Mouse (Mus musculus) midbrain, embryonic 15.5 days (tissue): ENCODE measurements around the gene Psmd14. TPM values are rescaled to one million over a fixed set of nuclear protein-coding genes. Genes with fewer than 3 reads are reported as not detected.

Source experiments
- ATAC-seq: fragments of 200-750 bp; cut with Nextera tagmentation; replicated peaks from 2 replicates; pipeline ENCODE4 v1.8.0; 2017; ENCODE audit warnings: moderate TSS enrichment
- H3K27ac ChIP-seq: fragments of 300-500 bp; sonication (generic); 2 replicates; pipeline ENCODE4 v1.5.1; 2015; ENCODE audit warnings: mild to moderate bottlenecking, inconsistent platforms
- H3K27me3 ChIP-seq: fragments of 300-500 bp; sonication (generic); replicated peaks from 2 replicates; pipeline ENCODE4 v1.6.1; 2015; ENCODE audit warnings: inconsistent platforms
- H3K36me3 ChIP-seq: fragments of 300-500 bp; sonication (generic); replicated peaks from 2 replicates; pipeline ENCODE4 v1.6.1; 2015; ENCODE audit warnings: inconsistent platforms
- H3K4me1 ChIP-seq: fragments of 300-500 bp; sonication (generic); 2 replicates; pipeline ENCODE4 v1.6.1; 2015; ENCODE audit warnings: inconsistent platforms
- H3K4me2 ChIP-seq: fragments of 300-500 bp; sonication (generic); 2 replicates; pipeline ENCODE4 v1.6.1; 2015; ENCODE audit warnings: inconsistent platforms, mild to moderate bottlenecking, moderate library complexity
- H3K4me3 ChIP-seq: fragments of 300-500 bp; sonication (generic); 2 replicates; pipeline ENCODE4 v1.5.1; 2015; ENCODE audit warnings: mild to moderate bottlenecking, inconsistent platforms
- H3K9ac ChIP-seq: fragments of 300-500 bp; sonication (generic); 2 replicates; pipeline ENCODE4 v1.6.1; 2015; ENCODE audit warnings: mild to moderate bottlenecking, inconsistent platforms
- H3K9me3 ChIP-seq: fragments of 300-500 bp; sonication (generic); 2 replicates; pipeline ENCODE4 v1.6.1; 2016; ENCODE audit warnings: inconsistent platforms
- WGBS: fragments of 180-500 bp; shearing (Covaris S2); methylation state at CpG from one replicate; pipeline ENCODE4 v1.1.7; 2015; ENCODE audit warnings: mixed read lengths; 5-methylcytosine and 5-hydroxymethylcytosine counted together
- polyA plus RNA-seq: library from polyadenylated mRNA; unstranded; fragments of >200 nt; fragmentation: Nextera tagmentation; extraction: Ambion mirVana; gene quantifications from 2 replicates; pipeline ENCODE4 v1.2.1, GENCODE M21; 2015

Psmd14 gene
- polyA plus RNA-seq, 1 experiment from 2014 or later: 190 TPM

DNA sequence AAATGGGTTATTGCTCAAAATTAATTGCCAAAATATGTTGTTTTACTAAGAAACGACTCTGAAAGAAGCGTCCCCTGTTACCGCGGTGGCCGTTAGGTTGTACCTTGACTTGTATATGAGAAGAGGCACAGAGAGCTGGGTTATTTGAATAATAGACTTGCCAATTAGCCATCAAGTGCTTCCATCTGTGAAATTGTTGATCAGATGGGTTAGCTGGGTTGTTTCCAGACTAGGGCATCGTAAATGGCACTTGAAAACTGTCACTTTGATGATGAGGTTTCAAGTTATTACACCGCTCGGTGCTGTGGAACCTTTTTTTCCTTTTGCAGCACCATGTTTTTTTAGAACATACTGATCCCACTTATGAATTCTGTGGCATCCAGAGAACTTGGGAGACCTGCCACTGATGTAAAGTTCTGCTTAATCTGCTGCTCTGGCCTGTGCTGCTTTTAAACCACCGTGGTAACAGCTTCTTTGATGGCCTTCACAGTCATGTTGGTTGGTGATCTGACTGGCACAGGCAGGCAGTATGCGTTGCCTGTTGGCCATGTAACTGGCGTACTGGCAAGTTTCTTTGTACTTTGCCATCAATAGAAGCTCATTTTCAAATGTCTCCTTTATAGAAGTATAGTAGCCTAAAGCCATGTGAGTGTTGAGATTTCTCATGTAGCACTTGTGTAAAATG, 21.4 kb downstream of the Psmd14 start:
- Histone ChIP-seq H3K27ac (no peak overlapping the region), H3K9ac (no peak overlapping the region), H3K9me3 (no peaks in the 10 kb centered on the region), H3K27me3 (no peaks in the 10 kb centered on the region), H3K36me3 (no peaks in the 10 kb centered on the region), H3K4me3 (no peak overlapping the region), H3K4me2 (no peak overlapping the region), H3K4me1 (0 out of 2 replicates have a peak, but pooled peaks cover 2% of the 10 kb centered on the region)
- WGBS: 76% methylated on average over 11 of the region's 11 CpGs
- no peak for ATAC-seq

DNA sequence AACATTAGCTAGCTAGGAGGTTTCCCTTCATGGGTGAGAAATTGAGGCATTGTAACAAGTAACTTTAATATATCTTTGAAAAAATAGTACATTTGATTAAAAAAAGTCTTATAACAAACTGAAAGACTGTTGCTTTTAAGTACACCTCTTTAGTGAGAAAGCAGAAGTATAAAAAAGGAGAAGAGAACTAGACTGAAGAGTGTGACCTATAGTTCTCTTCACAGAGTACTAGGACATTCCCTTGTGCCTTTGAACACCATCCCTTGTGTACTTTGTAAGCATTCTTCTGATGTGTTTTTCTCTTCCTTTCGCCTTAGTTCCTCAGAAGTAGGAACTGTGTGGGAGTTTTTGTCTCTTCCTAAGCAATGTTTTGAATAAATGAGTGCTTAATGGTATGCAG, 22.7 kb downstream of the Psmd14 start:
- H3K9me3 ChIP-seq: no peaks in the 10 kb centered on the region
- no peak overlapping the region for H3K27ac ChIP-seq
- ATAC-seq: no peak
- no peak overlapping the region for H3K9ac ChIP-seq
- WGBS: 80% methylated on average over 1 of the region's 1 CpGs
- no peak overlapping the region for H3K4me3 ChIP-seq
- H3K27me3 ChIP-seq: no peaks in the 10 kb centered on the region
- H3K4me1 ChIP-seq: 0 out of 2 replicates have a peak, but pooled peaks cover 2% of the 10 kb centered on the region
- no peak overlapping the region for H3K4me2 ChIP-seq
- no peaks in the 10 kb centered on the region for H3K36me3 ChIP-seq

DNA sequence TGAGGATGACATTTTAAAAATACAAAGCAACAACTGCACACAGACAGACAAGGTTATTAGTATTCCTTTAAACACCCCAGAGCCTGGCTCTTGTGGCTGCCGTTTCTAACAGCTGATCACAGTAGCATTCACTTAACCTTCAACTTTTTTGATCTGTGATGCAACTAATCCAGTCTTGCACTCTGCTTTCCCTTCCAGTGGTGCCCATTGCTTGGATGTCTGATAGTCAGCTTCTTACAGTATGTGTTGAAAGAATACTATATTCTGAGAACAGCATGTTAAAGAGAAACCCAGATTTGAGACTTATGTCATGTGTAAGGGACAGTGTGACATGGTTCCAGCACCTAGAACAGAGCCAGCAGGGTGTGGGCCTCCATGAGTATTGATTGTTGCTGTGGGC, 34.6 kb downstream of the Psmd14 start:
- H3K9ac ChIP-seq: no peak overlapping the region
- no peaks in the 10 kb centered on the region for H3K4me1 ChIP-seq
- WGBS: 26% methylated on average over 1 of the region's 1 CpGs
- no peak overlapping the region for H3K4me2 ChIP-seq
- H3K27me3 ChIP-seq: no peaks in the 10 kb centered on the region
- ATAC-seq: no peak
- no peaks in the 10 kb centered on the region for H3K9me3 ChIP-seq
- H3K4me3 ChIP-seq: no peak overlapping the region
- no peaks in the 10 kb centered on the region for H3K36me3 ChIP-seq
- H3K27ac ChIP-seq: no peak overlapping the region

DNA sequence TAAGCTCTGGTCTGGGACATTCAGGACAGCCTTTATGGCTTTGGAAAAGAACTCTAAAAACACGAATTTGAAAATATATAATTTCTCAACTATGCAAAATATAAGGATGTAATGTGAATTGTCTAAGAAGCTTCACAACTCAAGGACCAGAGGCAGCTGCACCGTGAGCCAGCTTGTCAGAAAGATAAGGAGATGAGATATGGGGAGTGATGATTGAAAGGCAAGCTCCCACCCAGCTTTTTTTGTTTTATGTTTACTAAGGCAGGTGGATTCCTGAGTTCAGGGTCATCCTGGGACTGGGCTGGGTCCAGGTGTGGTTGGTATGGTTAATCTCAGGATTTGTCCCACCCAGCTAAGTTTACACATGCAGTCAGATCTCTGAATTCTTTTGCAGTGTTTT, 35.1 kb downstream of the Psmd14 start:
- no peak overlapping the region for H3K4me2 ChIP-seq
- no peak for ATAC-seq
- 74% methylated on average over 2 of the region's 2 CpGs for WGBS

DNA sequence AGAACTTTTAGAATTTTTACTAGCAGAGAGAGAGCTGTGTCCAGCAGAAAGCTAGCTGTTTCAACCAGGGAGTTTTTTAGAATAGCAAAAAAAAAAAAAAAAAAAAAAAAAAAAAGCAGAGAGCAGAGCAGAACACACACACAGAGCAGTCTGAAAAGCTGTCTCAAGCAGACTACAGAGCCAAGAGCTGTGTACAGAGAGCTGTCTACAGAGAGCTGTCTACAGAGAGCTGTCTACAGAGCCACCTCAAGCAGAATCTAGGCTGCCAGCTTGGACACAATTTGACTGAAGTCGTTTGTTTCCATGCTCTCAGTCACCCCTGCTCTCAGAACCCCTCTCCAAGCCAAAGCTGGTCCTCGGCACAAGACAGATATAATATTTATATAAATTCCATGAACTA, 35.9 kb downstream of the Psmd14 start:
- H3K36me3 ChIP-seq: no peaks in the 10 kb centered on the region
- WGBS: 78% methylated on average over 2 of the region's 2 CpGs

More for the DNA sequence above, 35.1 kb downstream of the Psmd14 start:
- Histone ChIP-seq H3K9ac (no peak overlapping the region), H3K36me3 (no peaks in the 10 kb centered on the region), H3K27ac (no peak overlapping the region), H3K4me1 (0 out of 2 replicates have a peak, but pooled peaks cover 2% of the 10 kb centered on the region), H3K27me3 (no peaks in the 10 kb centered on the region), H3K4me3 (no peak overlapping the region), H3K9me3 (no peaks in the 10 kb centered on the region)

DNA sequence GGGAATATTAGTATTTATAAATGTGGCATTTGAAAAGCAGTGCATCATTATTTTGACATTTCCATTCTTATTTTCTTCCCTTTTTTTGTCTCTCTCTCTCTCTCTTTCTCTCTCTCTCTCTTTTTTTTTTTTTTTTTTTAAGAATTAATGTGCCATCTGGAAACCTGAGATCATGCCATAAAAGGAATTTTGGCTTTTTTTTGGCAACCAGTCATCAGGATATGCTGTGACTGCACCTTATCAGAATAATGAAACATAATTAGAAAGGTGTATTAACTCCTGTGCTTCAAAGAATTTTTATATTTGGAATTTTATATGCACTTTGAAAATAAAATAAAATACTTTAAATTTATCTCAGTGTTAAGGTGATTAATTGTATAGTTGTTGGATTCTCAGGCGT, 39.2 kb downstream of the Psmd14 start:
- H3K27me3 ChIP-seq: no peaks in the 10 kb centered on the region
- H3K4me3 ChIP-seq: no peak overlapping the region
- 0 out of 2 replicates have a peak, but pooled peaks cover 2% of the 10 kb centered on the region for H3K4me1 ChIP-seq
- no peak overlapping the region for H3K27ac ChIP-seq
- H3K4me2 ChIP-seq: no peak overlapping the region
- no peaks in the 10 kb centered on the region for H3K36me3 ChIP-seq
- H3K9ac ChIP-seq: no peak overlapping the region
- H3K9me3 ChIP-seq: no peaks in the 10 kb centered on the region
- ATAC-seq: no peak
- WGBS: 86% methylated on average over 1 of the region's 1 CpGs

More for the DNA sequence above, 35.9 kb downstream of the Psmd14 start:
- Histone ChIP-seq H3K4me3 (no peak overlapping the region), H3K4me1 (0 out of 2 replicates have a peak, but pooled peaks cover 2% of the 10 kb centered on the region), H3K9me3 (no peaks in the 10 kb centered on the region), H3K9ac (no peak overlapping the region), H3K27me3 (no peaks in the 10 kb centered on the region), H3K4me2 (no peak overlapping the region), H3K27ac (no peak overlapping the region)
- ATAC-seq: no peak

DNA sequence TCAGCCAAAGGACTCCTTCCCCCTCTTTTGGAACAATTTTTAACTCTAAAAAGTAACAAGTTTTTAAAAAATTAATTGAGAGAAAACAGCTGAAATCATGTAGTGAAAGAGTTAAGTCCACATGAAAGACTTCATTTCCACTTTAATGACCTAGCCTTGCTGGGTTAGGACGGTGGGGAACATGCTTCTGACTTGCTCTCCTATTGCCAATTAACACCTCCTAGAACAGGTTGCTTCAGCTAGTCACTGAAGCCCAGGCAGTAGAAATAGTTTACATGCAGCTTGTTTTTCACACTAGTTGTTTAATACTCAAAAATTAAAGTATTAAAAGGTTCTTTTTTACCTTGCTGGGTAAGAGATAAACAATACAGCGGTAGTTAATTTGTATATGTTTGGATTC, 39.8 kb downstream of the Psmd14 start:
- H3K4me3 ChIP-seq: no peak overlapping the region
- no peaks in the 10 kb centered on the region for H3K36me3 ChIP-seq
- H3K9me3 ChIP-seq: no peaks in the 10 kb centered on the region
- 49% methylated on average over 2 of the region's 2 CpGs for WGBS
- ATAC-seq: no peak
- H3K4me1 ChIP-seq: 0 out of 2 replicates have a peak, but pooled peaks cover 2% of the 10 kb centered on the region
- no peaks in the 10 kb centered on the region for H3K27me3 ChIP-seq
- H3K4me2 ChIP-seq: no peak overlapping the region
- H3K27ac ChIP-seq: no peak overlapping the region
- H3K9ac ChIP-seq: no peak overlapping the region

DNA sequence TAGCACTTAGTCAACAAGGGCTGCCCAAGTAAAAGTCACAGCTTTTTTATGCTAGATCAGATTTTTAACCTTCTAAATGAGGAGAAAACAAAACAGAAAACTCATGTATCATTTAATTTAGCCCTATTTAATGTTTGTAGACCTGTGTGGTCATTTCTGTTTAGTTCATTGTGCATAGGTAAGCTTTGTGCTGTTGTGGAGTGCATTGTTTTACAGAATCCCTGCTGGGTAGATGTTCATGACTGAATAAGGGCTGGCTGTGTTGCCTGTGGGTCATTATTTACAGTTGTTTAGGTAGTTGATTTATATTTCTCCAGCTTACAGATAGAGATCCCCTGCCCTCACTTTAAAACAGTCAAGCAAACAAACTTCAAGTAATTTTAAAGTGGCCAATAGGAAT, 40.9 kb downstream of the Psmd14 start:
- no peaks in the 10 kb centered on the region for H3K36me3 ChIP-seq
- 0 out of 2 replicates have a peak, but pooled peaks cover 2% of the 10 kb centered on the region for H3K4me1 ChIP-seq
- no peaks in the 10 kb centered on the region for H3K9me3 ChIP-seq
- no peak overlapping the region for H3K9ac ChIP-seq
- H3K27ac ChIP-seq: no peak overlapping the region
- H3K4me3 ChIP-seq: no peak overlapping the region
- no peaks in the 10 kb centered on the region for H3K27me3 ChIP-seq
- no peak for ATAC-seq
- no peak overlapping the region for H3K4me2 ChIP-seq

DNA sequence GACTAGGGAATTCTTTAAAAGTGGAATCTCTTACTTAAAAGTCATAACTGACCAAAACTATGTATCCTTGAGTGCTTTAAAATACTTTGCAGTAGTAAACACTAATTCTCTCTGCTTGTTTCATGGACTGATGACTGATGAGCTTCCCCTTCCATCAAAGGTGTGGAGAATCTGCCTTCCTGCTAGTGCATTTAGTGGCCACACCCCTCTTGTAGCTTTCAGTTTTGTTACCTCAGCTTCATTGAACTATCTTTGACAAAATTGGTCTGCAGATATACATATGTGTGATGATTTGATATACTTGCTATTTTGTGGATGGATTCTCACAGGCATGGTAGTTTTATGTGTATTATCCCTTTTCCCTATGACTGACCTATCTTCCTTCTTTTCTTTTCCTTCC, 43.5 kb downstream of the Psmd14 start:
- Histone ChIP-seq H3K9ac (no peak overlapping the region), H3K27me3 (no peaks in the 10 kb centered on the region), H3K9me3 (no peaks in the 10 kb centered on the region), H3K27ac (no peak overlapping the region), H3K4me3 (no peak overlapping the region), H3K4me1 (0 out of 2 replicates have a peak, but pooled peaks cover 2% of the 10 kb centered on the region), H3K36me3 (no peaks in the 10 kb centered on the region), H3K4me2 (no peak overlapping the region)
- no peak for ATAC-seq

DNA sequence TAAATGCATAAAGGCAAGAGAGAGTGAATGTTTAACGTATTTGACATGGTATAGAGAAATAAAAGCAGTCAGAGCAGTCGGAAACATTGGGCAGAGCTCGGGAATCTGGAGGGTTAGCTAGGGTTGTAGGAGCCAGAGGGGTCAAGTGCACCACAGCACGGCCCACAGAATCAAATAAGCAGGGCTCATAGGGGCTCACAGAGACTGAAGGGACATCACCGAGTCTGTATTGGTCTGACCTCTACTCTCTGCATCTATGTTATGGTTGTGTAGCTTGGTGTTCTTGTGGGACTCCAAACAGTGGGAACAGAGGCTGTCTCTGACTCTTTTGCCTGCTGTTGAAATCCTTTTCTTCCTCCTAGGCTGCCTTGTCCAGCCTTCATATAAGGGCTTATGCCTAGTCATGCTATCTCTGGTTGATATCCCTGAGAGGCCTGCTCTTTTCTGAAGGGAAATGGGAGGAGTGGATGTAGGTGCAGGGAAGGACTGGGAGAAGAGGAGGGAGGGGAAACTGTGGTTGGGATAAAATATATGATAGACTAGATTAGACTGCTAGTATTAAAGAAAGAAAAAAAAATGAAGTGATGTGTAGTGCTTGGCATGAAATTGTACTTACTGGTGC, 47.9 kb downstream of the Psmd14 start:
- no peak overlapping the region for H3K4me2 ChIP-seq
- no peak for ATAC-seq
- no peaks in the 10 kb centered on the region for H3K27me3 ChIP-seq
- WGBS: 84% methylated on average over 5 of the region's 5 CpGs
- no peak overlapping the region for H3K9ac ChIP-seq
- H3K4me3 ChIP-seq: no peak overlapping the region
- H3K36me3 ChIP-seq: no peaks in the 10 kb centered on the region
- no peak overlapping the region for H3K27ac ChIP-seq
- H3K9me3 ChIP-seq: no peaks in the 10 kb centered on the region
- H3K4me1 ChIP-seq: no peaks in the 10 kb centered on the region

DNA sequence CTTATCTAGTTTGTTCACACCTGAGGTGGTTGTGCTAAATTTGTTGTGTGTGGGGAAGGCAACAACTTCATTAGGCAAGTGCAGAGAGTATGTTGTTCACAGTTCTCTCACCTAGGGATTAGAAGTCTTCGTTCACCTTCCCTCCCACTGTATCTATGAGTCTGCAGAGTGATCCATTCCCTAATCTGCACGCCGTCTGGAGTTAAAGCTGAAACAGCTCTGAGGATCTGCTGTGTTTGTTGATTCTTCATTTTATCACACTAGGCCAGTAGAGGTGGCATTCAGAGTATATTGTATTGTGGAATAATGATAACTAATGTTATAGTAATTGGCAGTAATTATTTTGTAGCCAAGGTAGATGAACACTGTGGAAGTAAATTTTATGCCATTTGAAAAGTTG, 48.5 kb downstream of the Psmd14 start:
- Histone ChIP-seq H3K4me1 (no peaks in the 10 kb centered on the region), H3K27me3 (no peaks in the 10 kb centered on the region), H3K9ac (no peak overlapping the region), H3K4me3 (no peak overlapping the region), H3K27ac (no peak overlapping the region), H3K9me3 (no peaks in the 10 kb centered on the region), H3K4me2 (no peak overlapping the region), H3K36me3 (no peaks in the 10 kb centered on the region)
- ATAC-seq: no peak
- 78% methylated on average over 3 of the region's 3 CpGs for WGBS

DNA sequence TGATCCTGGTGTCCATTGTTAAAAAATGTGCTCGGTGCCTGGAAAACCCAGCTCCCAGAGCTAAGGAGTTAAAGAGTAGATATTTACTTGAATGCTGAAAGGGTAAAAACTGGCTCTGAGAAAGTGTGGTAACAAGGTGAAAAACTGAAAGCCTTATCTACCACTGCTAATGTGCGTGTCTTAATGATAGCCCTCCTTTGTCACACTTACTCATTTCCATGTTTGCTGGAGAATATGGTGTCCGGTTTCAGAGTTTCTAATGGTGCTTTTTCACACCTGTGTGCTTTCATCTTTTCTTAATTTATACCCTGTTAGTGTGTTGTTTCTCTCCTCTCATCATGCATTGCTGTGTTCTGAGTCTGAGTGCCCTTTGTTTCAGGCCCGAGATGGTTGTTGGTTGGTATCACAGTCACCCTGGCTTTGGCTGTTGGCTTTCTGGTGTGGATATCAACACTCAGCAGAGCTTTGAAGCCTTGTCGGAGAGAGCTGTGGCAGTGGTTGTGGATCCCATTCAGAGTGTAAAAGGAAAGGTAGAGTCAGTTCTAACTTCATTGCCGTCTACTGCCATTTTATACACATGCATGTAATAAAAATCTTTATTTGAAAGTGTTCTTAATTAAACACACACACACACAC, 53.1 kb downstream of the Psmd14 start:
- ATAC-seq: no peak
- WGBS: 66% methylated on average over 6 of the region's 6 CpGs

More for the DNA sequence above, 53.1 kb downstream of the Psmd14 start:
- Histone ChIP-seq H3K27me3 (no peaks in the 10 kb centered on the region), H3K9me3 (no peaks in the 10 kb centered on the region), H3K36me3 (no peaks in the 10 kb centered on the region), H3K4me2 (no peak overlapping the region), H3K27ac (no peak overlapping the region), H3K4me1 (no peaks in the 10 kb centered on the region), H3K9ac (no peak overlapping the region), H3K4me3 (no peak overlapping the region)
